Mouse (Mus musculus): ENCODE data around the gene Podn.

- TF ChIP-seq CTCF (IDR thresholded peaks at IDR 0.05; ENCODE audit: control insufficient read depth, insufficient read depth, insufficient read length) (no peak), MYOG (IDR thresholded peaks at IDR 0.05; ENCODE audit: control insufficient read depth, extremely low read depth, insufficient read length) (no peak), USF1 (IDR thresholded peaks at IDR 0.05; ENCODE audit: low read depth) (no peak), FOSL1 (IDR thresholded peaks at IDR 0.05; ENCODE audit: insufficient read depth, low read length, poor library complexity, severe bottlenecking) (no peak), MAX (IDR thresholded peaks at IDR 0.05) (no peak), MYOD1 (IDR thresholded peaks at IDR 0.05; ENCODE audit: control insufficient read depth, insufficient read length, low read depth) (no peak), CEBPB (IDR thresholded peaks at IDR 0.05; ENCODE audit: low read depth) (no peak)
Measured at GRCm38 (mm10) chr4:108083032-108083735, 13.1 kb downstream of the Podn start.
